Mouse (Mus musculus) olfactory bulb, adult 2 months (tissue): ENCODE results near the gene Dcaf7. TPM values are rescaled to one million over a fixed set of nuclear protein-coding genes. Genes with fewer than 3 reads are reported as not detected.
A peak's percentile ranks its signal among the peaks of the same experiment; 100 is the strongest.
"Not testable (repeated sequence)": the region's sequence is repeated elsewhere in the genome, so short reads cannot be mapped to it uniquely, and the experiment has no call there.

Experiments used
- H3K27ac ChIP-seq: fragments of 200-500 bp; 2 replicates; pipeline ENCODE4 v1.5.1; 2012; ENCODE audit warnings: low read depth, low read length; ENCODE audit not compliant: insufficient read depth
- H3K4me1 ChIP-seq: fragments of 200-500 bp; 2 replicates; pipeline ENCODE4 v1.6.1; 2012; ENCODE audit warnings: low read length; ENCODE audit not compliant: control insufficient read depth, insufficient read depth
- H3K4me3 ChIP-seq: fragments of 200-500 bp; 2 replicates; pipeline ENCODE4 v1.5.1; 2012; ENCODE audit warnings: mild to moderate bottlenecking, low read depth, low read length, moderate library complexity; ENCODE audit not compliant: insufficient read depth
- CTCF ChIP-seq: fragments of 200-500 bp; IDR thresholded peaks from 2 replicates; pipeline ENCODE4 v1.5.1; 2012; ENCODE audit warnings: low read depth, mild to moderate bottlenecking, low read length, moderate library complexity; ENCODE audit not compliant: insufficient read depth
- POLR2A ChIP-seq: fragments of 200-500 bp; IDR thresholded peaks from 2 replicates; pipeline ENCODE4 v1.6.1; 2012; ENCODE audit warnings: mild to moderate bottlenecking, low read depth, low read length, moderate library complexity; ENCODE audit not compliant: insufficient read depth
- WGBS: fragments of 180-500 bp; shearing (Covaris S2); methylation state at CpG from one replicate; pipeline ENCODE4 v1.1.7; 2018; 5-methylcytosine and 5-hydroxymethylcytosine counted together
- polyA plus RNA-seq: library from polyadenylated mRNA; stranded (reverse); fragments of >200 nt; gene quantifications from 2 replicates; pipeline ENCODE4 v1.2.4, GENCODE M21; 2012; ENCODE audit warnings: low replicate concordance; ENCODE audit not compliant: missing spikeins, insufficient read depth, insufficient read length

Gene Dcaf7
- polyA plus RNA-seq, 1 experiment = 52.7 TPM

DNA sequence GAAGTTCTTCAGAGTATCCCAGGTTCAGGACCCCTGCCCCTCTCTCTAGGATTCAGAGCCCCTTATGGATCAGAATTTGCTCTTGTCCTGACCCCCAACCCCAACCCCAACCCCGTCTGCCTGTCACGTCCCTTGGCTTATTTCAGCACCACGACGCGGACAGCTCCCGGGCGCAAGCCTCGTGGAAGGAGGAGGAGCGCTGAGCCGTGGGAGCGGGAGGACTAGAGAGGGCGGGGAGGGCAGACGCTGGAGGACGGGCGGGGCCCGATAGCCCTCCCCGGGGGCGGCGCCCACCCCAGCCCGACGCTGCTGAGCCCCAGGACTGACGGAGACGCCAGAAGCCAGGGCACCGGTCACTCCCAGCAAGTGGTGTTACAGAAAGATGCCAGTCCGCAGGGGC is 28.9 kb upstream of the Dcaf7 start, which contains the start of gene Kcnh6:
Gene Kcnh6 (plus strand): TSS at position 304 of the 400 bp plus-strand sequence.
- Histone ChIP-seq H3K4me3 (peak within 1 kb of the TSS; percentile 24), H3K27ac (no peak within 1 kb of the TSS), H3K4me1 (peaks cover 7% of the 10 kb centered on the region)
- WGBS = 2% methylated on average over 25 of the region's 25 CpGs
- TF ChIP-seq POLR2A = no peak
- TF ChIP-seq CTCF = no peak

DNA sequence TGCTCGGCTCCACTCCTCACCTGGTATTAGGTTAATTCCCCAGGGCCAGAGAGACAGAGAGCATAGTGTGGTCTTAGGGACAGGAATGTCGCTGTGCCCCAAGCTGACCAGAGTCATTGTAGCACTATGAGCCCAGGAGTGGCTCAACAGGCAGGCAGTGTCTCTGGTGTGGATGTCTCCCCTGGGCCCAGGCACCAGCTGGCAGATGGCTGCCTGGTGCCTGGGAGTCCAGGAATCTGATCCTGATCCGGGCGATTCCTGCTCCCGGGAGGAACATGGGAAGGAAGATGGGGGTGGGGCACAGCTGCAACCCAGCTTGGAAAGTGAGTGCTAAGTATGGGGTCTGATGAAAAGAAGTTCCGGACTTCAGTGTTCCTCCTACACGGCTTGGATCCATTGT is 24.0 kb upstream of the Dcaf7 start:
- Histone ChIP-seq H3K4me1 (peaks cover 21% of the 10 kb centered on the region), H3K4me3 (no peak overlapping the region), H3K27ac (no peak overlapping the region)
- WGBS = 40% methylated on average over 7 of the region's 7 CpGs
- TF ChIP-seq CTCF (no peak), POLR2A (no peak)

DNA sequence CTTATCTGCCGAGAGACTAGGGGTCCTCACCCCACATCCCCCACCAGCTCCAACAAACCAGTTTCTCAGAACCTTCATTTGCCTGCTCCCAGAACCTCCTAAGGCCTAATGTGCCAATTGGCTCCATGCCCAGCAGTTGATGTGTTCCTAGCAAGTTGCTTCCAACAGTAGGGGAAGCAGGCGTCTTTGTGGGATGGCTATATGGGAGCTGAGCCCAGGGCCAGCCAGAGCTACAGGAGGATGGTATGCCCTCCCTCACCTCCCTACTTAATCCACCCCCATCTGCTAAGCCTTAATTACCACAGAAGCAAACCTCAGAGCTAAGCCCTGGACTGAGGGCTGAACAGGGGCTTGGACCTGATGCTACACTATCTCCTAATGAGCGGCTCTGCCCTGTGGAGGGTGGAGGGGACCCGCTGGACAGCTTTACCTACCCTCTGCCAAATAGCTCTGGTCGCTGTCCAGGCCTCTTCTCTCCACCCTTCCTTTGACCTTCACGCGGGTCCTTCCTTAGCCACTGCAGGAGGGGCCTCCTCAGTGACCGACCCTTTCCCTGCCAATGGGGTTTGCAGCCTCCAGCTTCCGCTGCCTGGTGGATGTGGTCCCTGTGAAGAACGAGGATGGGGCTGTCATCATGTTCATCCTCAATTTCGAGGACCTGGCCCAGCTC is 23.0 kb upstream of the Dcaf7 start:
- TF ChIP-seq POLR2A = no peak
- no peak for TF ChIP-seq CTCF
- 43% methylated on average over 11 of the region's 11 CpGs for WGBS
- H3K4me3 ChIP-seq = no peak overlapping the region
- no peak overlapping the region for H3K27ac ChIP-seq
- H3K4me1 ChIP-seq = peaks cover 17% of the 10 kb centered on the region

DNA sequence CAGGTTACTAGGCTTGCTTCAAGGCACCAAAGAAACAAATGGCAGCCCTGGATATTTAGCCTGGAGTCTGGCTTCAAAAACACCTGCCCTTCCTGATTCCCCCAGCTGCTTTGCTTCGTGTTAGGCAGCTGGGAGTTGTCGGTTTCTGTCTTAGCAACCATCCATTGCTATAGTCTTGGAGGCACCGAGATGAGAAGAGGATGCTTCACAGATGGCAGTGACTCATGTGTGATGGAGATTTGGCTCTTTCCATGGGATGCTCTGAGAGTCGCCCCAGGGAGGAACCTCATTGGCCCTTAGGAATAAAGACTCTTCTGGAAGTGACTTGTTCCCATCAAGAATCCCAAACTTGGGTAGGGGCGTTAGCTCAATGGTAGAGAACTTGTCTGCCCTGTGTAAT is 20.2 kb upstream of the Dcaf7 start:
- H3K4me3 ChIP-seq = no peak overlapping the region
- WGBS = 68% methylated on average over 5 of the region's 5 CpGs
- TF ChIP-seq CTCF = no peak
- TF ChIP-seq POLR2A = no peak
- H3K4me1 ChIP-seq = peaks cover 27% of the 10 kb centered on the region
- no peak overlapping the region for H3K27ac ChIP-seq

DNA sequence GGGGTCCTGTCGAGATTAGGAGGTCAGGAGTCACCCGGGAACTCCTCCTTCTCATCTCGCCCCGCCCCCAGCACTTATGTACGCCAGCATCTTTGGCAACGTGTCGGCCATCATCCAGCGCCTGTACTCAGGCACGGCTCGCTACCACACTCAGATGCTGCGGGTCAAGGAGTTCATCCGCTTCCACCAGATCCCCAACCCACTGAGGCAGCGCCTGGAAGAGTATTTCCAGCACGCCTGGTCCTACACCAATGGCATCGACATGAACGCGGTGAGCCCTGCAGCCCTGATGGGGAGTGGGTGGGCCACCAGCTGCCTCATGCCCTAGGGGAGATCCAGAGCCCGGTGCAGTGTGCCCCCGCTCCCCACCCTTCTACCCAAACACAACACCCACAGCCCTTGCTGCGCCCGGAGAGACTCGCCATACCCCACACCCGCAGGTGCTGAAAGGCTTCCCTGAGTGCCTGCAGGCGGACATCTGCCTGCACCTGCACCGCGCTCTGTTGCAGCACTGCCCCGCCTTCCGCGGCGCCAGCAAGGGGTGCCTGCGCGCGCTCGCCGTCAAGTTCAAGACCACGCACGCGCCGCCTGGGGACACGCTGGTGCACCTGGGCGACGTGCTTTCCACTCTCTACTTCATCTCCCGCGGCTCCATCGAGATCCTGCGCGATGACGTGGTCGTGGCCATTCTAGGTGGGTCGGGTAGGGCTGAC is 16.5 kb upstream of the Dcaf7 start:
- TF ChIP-seq POLR2A (no peak), CTCF (no peak)
- no peak overlapping the region for H3K27ac ChIP-seq
- peak overlapping the region; percentile 44 for H3K4me3 ChIP-seq
- 1% methylated on average over 50 of the region's 50 CpGs for WGBS
- peaks cover 10% of the 10 kb centered on the region for H3K4me1 ChIP-seq

DNA sequence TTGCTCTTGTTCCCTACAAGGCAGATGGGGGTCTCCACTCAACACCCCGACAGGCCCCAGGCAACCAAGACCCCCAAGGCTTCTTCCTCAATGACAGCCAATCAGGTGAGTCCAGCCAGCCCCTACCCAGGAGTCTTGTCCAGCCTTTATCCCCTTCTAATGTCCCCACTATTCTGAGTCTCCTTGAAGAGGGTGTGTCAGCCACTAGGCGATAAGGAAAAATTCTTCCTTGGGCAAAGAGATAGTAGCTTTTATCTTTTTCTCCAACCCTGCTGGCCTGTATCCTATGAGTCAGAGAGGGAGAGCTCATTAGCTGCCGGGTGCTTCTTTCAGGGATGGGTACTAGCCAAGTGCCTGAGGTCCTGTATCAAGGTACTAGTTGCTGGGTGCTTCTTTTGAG is 10.9 kb upstream of the Dcaf7 start:
- Histone ChIP-seq H3K4me3 (no peak overlapping the region), H3K27ac (no peak overlapping the region), H3K4me1 (peaks cover 4% of the 10 kb centered on the region)
- no peak for TF ChIP-seq CTCF
- TF ChIP-seq POLR2A = no peak
- WGBS = 64% methylated on average over 3 of the region's 3 CpGs

DNA sequence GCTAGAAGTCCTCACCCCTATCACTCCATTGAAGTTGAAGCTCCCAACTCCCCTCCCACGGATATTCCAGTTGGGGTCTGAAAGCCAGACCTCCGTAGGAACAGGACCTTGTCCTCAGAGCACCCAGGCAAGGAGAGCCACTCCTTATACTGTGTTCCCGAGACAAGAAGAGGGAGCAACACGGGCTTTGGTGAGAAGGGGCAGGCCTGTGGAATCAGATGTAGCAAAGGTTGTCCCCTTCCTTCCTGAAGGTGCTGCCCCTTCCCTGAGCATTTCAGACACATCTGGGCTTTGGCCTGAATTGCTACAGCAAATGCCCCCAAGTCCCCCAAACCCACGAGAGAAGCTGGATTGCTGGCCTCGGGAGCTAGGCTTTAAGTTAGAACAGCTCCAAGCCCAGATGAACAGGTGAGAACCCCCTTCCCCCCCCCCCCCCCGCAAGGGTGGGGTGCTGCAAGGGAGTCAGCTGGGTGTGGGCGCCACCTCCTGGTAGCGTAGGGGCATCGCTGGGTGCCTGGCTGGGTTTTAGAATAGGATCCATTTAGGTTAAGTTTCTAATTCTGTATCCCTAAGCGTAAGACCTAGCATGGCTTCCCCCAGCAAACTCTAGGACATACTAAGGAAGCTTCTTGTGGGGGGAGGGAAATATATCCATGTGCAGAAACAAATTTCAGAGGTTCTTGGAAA is 10.1 kb upstream of the Dcaf7 start:
- TF ChIP-seq POLR2A (no peak), CTCF (peak; percentile 95)
- no peak overlapping the region for H3K4me3 ChIP-seq
- H3K4me1 ChIP-seq = peaks cover 4% of the 10 kb centered on the region
- WGBS = 26% methylated on average over 11 of the region's 11 CpGs
- H3K27ac ChIP-seq = no peak overlapping the region

DNA sequence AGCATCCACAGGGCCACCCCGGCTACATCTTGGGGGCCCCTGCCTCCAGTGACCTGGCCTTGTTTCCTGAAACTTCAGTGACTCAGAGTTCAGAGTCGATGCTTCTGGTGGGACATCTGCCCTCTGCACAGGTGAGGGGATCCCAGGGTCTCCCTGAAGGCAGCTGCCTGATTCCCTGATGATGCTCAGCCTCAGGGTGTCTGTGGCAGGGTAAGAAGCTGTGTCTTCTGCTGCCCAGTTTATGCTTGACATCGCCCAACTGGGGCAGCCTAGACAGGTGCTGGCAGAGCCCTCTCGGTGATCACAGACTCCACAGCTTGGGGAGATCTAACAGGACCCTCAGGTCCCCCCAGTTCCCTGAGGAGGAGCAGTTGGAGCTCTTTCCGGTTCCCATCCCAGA is 9.1 kb upstream of the Dcaf7 start:
- Histone ChIP-seq H3K4me1 (peaks cover 4% of the 10 kb centered on the region), H3K4me3 (no peak overlapping the region), H3K27ac (no peak overlapping the region)
- 92% methylated on average over 5 of the region's 5 CpGs for WGBS
- no peak for TF ChIP-seq POLR2A
- no peak for TF ChIP-seq CTCF

DNA sequence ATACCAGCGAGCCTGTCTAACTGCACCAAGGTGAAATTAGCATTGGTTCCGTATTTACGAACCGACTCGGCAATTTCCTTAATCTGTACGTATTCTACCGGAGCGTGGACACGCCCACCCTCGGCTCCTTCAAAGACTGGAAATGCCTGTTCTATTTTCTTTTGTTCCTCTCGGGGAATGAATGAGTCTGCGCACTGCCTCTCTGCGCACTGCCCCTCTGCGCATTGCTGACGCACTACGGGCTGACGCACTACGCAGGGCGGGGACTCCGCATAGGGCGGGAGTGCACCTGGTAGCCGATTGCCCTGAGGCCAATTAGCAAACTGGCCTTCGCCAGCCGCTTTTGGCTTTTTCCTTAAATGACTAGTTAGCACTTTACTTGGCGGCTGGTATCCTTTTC is 4.6 kb upstream of the Dcaf7 start:
- 20% methylated on average over 15 of the region's 25 CpGs for WGBS
- H3K27ac ChIP-seq = not testable (repeated sequence)

More for the DNA sequence above, 4.6 kb upstream of the Dcaf7 start:
- H3K4me1 ChIP-seq = not testable (repeated sequence)
- H3K4me3 ChIP-seq = peak overlapping the region; percentile 32
